Mouse (Mus musculus) mature B cell (primary cell): ENCODE measurements around the gene Serinc5.

Experiments
- in situ Hi-C: fragments of 300-500 bp; cut with MboI; formaldehyde crosslinking; loops from 2 replicates; pipeline ENCODE4 v1.14.3; 2019

Gene Serinc5

DNA sequence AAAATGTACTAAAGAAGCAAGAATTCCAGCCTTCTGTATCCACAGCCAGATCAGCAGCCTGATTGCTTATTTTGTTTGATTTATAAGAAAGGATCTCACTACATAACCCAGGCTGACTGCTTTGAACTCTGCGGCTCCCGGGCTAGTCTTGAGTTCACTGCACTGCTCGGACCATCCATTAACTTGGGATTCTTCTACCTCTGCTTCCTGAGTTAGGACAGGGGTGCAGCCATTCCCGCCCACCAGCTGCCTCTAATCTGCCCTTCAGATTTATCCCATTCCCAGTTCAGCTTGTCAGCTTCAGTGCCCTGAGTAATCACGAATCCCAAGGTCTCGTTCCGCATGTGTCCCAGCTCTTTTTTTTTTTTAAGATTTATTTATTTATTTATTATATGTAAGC, 93.3 kb downstream of the Serinc5 start:
- in situ Hi-C loops, result no loop called here

DNA sequence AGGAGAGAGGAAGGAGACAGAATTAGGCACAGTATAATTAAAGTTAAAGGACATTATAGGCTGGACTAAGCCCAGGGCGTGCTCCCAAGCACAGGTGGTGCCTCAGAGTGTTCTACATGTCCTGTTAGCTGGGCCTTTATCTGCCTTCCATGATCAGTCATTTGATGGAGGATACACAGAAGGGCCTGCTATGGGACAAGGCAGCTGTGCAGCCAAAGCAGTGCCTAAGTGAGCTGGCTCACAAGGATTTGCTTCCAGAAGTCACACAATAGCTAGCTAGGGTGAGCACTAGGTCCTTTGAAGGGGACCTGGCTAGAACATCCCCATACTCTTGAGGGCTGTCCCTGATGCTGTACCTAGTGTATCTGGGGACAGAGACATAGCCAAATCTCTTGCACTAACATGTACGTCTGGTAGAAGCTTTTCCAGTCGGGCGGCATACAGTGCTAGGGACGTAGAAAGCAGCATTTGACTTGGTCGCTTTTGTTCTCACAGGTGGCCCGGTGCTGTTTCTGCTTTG, 94.2 kb downstream of the Serinc5 start:
- in situ Hi-C loops, result no loop called here

DNA sequence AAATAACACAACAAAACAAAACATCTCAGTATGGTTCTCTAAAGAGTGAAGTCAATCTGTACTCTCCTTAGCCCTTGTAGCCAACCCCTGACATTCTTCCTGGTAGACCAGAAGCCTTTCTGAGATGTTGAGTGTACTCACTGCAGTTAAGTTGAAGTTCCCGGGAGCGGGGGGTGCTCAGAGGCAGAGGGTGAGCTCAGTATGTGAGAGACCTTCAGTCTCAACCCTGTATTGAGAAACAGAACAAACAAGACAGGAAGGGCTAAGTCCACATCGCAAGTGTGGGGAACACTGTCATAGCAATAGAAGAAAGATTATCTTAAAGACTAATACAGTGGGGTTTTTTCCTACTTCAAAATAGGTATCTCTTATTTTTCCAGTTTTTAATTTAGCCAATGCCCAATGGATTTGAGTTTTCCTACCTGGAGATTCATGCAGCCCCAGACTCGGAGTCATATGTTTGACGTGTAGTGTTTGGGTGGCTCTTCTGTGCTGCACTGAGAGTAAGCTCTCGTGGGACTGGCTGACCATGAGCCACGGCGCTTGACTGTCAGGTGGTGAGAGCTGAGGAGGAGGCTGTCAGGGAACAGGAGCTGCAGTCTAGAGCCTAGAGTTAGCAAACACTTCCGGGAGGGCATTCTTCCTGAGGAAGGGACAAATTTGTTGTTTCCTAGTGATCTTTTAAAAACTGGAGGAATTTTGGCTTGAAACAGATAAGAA, 95.6 kb downstream of the Serinc5 start:
- in situ Hi-C loops, result no loop called here

- in situ Hi-C loops, result no loop called here
Measured at GRCm38 (mm10) chr13:92707941-92708340, 97.0 kb downstream of the Serinc5 start.

GRCm38 (mm10) chr13:92708466-92708865, 97.6 kb downstream of the Serinc5 start:
- in situ Hi-C loops, result no loop called here

DNA sequence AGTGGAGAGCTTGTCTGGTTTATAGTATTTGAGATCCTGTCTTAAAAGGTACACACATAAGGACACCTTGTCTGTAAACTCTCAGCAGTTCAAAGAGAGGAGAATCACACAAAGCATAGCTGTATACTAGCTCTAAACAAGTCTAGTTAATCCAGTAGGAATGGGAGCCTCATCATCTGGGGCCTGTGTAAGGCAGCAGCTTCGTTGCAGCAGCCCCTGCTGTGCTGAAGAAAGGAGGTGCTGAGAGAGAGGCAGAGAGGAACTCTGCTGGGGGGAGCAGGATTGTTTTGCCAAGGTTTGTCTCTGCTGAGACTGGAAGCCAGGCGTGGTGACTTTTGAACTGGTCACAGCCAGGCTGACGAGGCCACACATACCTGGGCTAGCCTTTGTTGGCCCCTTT, 98.6 kb downstream of the Serinc5 start:
- in situ Hi-C loops, result no loop called here

DNA sequence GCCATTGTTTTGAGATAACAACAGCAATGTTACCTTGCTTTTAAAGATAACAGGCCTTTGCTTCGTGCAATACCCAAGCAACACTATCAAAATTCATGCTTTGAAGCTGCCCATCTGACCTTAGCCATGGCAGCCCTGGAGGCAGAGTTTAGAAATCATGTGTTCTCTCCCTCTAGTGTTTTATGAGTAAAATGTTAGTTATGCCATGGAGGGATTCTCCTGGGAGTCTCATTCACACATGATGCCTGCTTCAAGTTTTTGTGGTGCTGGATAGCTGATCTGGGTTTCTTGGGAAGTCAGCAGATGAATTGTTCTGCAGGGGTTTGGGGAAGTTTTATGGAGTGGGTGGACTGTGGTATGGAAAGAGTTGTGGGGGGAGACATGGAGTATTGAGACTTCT, 99.5 kb downstream of the Serinc5 start:
- in situ Hi-C loops, result no loop called here

- in situ Hi-C loops, result no loop called here
Measured at GRCm38 (mm10) chr13:92711821-92712220, 100.9 kb downstream of the Serinc5 start.

DNA sequence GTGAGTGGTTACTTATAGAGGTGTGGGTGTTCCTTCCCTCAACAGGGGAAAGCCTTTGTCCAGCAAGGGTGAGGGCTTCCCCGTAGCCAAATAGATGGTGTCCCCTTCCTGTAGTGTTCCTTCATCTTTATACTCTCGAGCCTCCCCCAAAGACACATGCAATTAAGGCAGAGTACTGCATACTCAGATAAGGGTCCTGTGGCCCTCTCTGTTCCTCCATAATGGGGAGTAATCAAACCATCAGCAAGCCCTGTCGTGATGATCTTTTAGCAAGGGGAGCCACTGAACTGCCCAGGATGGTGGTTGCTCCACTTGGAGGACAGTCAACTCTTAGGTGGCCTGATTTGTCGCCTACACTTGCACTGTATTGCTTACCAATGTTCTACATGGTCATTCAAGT, 101.7 kb downstream of the Serinc5 start:
- in situ Hi-C loops, result no loop called here

GRCm38 (mm10) chr13:92717851-92718665, 107.2 kb downstream of the Serinc5 start:
- in situ Hi-C loops, result no loop called here

GRCm38 (mm10) chr13:92721006-92721405, 110.1 kb downstream of the Serinc5 start:
- in situ Hi-C loops, result no loop called here

DNA sequence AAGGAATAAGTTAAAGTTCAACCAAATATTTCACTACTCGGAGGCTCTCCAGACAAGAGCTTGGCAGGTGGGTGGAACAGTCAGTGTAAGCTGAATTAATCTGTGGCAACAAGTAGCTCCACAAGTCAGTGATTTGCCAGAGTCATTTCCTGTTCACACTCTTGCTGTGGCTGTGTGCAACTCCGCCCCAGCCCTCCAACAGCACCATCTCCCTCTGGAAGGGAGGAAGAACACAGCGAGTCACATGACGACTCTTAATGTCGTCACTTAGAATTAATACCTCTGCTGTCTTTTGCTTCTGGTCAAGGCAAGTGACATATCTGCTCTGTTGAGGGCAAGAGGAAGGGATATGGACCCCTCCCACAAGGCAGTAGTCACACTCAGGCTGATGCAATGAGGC, 111.5 kb downstream of the Serinc5 start:
- in situ Hi-C loops, result no loop called here

DNA sequence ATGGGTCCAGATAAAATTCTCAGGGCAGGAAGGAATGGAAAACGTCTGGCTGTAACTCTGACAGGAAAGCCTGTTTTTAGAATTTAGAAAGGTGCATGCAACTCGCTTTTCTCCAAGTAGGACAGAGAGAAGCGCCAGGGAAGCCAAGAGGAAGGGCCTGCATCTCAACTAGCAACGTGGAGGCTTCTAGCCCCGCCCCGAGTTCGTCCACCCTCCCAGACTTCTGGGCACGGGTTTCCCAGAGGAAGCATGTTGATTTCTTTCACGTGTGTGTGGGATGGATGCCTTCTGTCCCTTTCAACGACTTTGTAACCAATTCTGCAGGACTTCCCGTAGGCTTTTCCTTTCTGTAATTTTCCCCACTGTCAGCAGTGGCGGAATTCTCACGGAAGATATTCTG, 118.9 kb downstream of the Serinc5 start:
- in situ Hi-C loops, result loop anchor here (25.0 kb wide), 1 partner anchor 818 kb away; no protein-coding TSS in a partner anchor

DNA sequence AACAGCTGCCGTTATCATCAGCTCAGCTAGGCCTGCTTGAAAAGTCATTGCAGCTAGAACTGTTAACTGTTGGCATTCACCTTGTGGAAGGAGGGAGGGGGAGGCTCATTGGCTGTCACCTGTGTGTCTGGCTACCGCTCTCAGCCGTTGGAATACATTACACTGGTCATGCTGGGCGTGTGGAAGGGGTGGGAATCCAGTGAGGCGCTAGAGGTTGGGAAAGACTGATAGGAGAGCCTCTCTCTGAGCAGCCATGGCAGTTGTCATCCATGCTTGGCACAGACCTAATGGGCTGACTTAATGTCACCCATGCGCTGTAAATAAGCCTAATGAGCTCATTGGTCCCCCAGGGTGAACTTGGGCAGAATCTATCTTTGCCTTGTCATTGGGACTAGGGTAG, 120.9 kb downstream of the Serinc5 start:
- in situ Hi-C loops, result loop anchor here (25.0 kb wide), 1 partner anchor 820 kb away; no protein-coding TSS in a partner anchor

GRCm38 (mm10) chr13:92732836-92733235, 121.9 kb downstream of the Serinc5 start:
- in situ Hi-C loops, result loop anchor here (25.0 kb wide), 1 partner anchor 821 kb away; no protein-coding TSS in a partner anchor

DNA sequence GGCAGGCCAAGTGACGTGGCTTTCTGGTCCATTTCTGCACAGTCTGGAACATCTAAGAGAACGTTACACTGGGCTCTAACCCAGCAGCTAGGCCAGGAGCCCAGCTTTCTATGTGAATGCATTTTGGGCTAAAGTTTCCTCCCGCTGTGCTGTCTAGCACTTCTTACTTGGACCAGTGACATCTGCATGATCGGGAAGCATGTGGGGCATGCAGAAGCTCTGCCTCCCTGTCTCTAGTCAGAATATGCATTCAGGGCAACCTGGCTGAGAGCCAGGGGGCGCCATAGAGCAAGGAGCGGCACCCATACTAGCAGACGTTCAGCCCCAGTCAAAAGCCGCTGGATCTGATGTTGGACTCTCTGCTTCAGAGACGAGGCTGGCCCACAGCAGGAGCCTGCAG, 122.4 kb downstream of the Serinc5 start:
- in situ Hi-C loops, result loop anchor here (25.0 kb wide), 1 partner anchor 821 kb away; no protein-coding TSS in a partner anchor

DNA sequence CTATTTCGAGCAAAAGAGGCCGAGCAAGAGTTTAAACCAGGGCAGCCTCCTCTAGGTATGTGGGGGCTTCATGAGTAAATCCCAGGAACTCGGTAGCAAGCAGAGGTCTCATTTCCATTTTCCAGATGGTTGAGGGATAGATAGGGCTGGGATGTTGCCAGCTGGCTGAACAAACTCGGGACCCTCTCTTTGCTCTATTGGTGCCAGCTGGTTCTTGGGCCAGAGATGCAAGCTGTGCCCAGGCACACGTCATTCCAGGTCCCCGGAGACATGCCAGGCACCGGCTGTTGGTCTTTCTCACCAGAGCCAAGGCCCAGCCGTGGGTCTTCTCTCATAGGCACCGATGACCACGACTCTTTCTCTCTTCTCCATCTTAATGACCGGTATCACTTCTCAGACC, 122.8 kb downstream of the Serinc5 start:
- in situ Hi-C loops, result loop anchor here (25.0 kb wide), 1 partner anchor 821 kb away; no protein-coding TSS in a partner anchor

DNA sequence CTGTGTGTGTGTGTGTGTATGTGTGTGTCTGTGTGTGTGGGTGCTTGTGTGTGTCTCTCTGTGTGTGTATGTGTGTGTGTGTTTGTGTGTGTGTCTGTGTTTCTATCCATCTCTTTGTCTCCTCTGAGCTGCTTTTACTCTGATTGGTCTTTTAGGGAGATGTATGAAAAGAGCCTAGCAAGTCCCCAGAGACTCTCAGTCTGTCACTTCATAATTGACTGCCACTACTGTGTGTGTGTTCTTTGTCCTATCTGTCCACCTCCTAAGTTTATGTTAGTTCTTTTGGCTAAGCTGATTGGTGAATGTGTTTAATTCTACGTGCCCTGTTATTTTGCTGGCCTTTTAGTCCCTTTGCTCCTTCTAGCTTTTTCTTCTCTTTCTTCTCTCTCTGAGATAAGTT, 124.8 kb downstream of the Serinc5 start:
- in situ Hi-C loops, result loop anchor here (25.0 kb wide), 1 partner anchor 823 kb away; no protein-coding TSS in a partner anchor

GRCm38 (mm10) chr13:92736516-92737300, 125.8 kb downstream of the Serinc5 start:
- in situ Hi-C loops, result loop anchor here (25.0 kb wide), 1 partner anchor 824 kb away; no protein-coding TSS in a partner anchor

DNA sequence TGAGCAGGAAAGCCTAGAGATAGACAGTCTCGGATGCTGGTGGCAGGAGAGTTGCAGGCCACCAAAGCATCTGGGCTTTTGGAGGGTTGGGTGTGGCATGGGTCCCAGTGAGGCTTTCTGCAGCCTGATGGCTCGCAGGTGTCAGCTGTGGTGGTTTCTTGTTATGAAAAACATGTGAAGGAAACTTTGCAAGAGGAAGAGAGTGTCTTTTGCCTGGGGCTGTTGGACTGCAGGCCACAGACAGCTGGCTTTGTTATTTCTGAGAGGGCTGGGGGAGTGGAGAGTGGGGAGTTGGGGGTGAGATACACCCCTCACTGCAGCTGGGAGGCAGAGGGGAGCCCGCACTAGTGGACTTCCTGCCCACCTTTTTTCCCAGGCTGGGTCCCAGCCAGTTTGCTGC, 127.9 kb downstream of the Serinc5 start:
- in situ Hi-C loops, result loop anchor here (25.0 kb wide), 1 partner anchor 827 kb away; no protein-coding TSS in a partner anchor

GRCm38 (mm10) chr13:92739858-92740257, 129.0 kb downstream of the Serinc5 start:
- in situ Hi-C loops, result loop anchor here (5.0 to 25.0 kb wide), 2 partner anchors 163 to 828 kb away; partner anchors contain the start of gene Spz1
